Mouse (Mus musculus): ENCODE results near the gene Ttc28.
A peak's percentile ranks its signal among the peaks of the same experiment; 100 is the strongest.

Ttc28 gene

DNA sequence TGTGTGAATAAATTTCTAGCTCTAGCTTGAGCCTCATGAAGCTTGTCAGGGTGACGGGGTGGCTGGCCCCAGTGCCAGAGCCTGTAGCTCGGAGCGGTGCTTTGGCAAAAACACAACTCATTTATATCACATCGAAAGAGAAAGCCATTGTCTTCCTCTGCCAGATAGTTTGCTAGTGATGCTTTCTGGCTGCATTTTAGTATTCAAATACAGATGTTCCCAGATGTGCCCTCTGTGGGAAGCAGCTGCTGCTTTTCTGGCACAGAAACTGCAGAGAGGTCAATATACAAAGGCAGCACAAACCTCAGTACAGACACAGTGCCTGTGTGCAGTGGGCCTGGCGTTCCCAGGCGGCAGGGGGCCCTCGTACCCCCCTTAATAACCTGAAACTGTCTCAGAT, 300.0 kb downstream of the Ttc28 start:
- DNase-seq = peak; percentile 19

- DNase-seq = peak; percentile 39
Observed at GRCm38 (mm10) chr5:111180091-111181053, 300.8 kb downstream of the Ttc28 start.

DNA sequence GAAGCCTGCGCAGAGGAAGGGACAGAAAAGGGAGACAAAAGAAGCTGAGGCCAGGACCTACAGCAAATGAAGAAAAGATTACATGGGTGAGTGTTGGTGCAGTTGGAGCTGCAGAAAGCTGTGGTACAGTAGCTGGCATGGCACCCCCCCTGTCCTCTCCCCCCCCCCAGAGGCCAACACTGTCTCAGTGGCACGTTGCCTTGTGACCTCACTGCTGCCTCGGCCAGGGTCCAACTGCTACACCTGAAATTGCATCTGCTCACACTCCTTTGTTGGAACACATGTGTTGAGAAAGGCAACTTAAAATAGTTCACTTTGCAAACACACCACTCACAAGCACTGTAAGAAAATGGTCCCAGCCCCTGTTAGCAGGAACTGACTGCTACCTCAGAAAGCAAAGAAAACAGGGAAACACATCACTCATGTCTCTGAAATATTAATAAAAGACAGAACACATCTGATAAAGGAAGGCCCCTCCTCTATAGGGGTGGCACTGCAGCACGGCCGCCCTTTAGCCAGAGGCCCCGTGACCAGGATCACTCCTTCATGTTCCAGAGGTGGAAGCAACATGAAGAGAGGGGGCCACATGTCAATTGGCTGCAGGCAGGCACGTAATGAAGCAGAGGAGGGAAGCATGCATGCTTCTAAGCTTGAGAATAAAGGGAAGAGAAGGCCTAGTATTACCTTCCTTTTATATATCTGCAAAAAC, 301.8 kb downstream of the Ttc28 start:
- DNase-seq = no peak

GRCm38 (mm10) chr5:111186600-111186999, 307.0 kb downstream of the Ttc28 start:
- peak; percentile 51 for DNase-seq

GRCm38 (mm10) chr5:111191972-111192371, 312.4 kb downstream of the Ttc28 start:
- no peak for DNase-seq

DNA sequence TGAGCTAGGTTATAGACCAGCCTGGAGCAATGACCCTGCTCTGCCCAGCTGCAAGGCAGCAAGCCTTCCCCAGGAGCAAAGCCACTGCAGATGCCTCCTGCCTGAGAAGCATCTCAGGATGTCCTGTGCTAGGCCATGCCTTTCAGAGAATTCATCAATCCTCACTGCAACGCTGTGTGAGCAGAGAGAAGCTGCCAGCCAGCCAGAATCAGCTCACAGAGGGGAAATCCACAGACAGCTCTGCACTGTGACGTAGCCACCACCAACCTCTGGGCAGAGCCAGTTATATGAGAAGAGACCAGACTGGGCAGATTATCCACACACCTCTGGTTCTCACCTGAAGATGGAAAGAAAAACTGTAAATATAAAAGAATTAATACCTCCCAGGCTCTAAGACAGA, 315.2 kb downstream of the Ttc28 start:
- DNase-seq = no peak

DNA sequence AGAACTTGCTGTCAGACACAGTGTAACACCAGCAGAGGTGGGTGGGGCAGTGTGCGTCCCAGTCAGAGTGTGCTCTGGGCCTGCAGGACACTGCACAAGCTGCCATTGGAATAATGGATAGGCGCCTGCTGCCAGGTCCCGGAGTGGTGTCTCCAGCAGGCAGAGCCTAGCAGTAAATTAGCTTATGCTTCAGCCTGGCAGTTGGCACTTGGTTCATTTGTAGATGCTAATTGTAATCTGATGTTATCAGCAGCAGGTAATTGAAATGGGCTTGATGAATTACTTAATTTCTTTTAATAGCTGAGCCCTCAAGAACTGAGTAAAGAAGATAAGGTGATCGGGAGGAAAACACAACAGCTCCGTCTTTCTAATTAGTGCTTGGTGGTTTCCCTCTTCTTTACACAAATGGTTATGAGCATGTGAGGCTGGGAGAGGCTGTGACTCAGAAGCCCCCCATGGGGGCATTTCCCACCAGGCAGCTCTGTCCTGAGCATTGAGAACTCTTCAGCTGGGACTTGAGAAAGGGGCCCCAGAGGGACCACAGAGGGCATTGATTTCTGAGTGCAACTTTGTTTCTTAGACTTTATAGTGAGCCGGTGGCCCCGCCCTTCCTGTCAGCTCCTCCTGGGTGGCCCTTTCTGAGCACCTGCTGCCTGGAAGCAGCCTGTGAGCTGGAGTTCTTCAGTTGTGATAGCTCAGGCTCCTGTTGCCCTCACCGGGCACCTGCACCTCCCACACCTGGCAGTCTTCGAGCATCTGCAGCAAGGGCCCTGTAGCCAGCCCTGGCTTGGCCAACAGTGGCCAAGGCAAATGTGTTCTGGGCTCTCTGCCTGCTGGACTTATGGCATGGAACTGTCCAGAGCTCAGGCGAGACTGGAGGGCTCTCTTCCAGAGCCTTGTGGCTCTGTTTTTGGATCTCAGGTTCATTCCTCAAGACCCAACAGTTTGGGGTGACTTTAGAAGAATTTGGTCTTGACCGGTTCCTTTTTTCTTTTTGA, 316.2 kb downstream of the Ttc28 start:
- peak; percentile 25 for DNase-seq

- no peak for DNase-seq
Observed at GRCm38 (mm10) chr5:111197727-111198126, 318.1 kb downstream of the Ttc28 start.

DNA sequence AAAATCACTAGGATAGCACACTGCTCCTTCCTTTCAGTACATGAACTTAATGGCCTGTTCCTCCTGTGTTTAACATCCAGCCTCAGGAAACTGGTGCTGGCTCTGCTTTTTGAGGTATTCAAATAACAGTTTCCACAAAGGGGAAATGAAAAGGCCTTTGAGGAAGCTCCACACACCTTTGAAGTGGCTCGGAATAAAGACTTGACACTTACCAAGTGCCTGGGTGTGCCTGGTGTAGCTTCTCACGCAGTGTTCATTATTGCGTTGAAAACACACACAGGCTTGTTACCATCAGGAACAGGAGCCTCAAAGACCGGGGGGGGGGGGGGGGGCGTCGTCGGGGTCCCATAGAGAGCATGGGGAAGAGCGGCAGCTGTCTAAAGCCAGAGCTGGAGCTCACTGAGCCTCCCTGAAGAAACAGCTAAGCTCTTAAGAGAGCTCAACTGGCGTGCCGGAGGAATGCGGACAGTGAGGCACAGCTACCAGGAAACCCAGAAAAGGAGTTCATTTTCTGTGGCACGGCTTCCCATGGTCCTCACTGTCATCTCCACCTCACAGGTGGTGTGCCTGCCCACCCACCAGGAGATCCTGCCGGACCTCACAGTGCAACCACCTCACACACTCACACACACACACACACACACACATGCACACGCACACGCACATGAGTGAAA, 320.7 kb downstream of the Ttc28 start:
- no peak for DNase-seq

- DNase-seq = peak; percentile 79
Observed at GRCm38 (mm10) chr5:111200915-111201610, 321.5 kb downstream of the Ttc28 start.

DNA sequence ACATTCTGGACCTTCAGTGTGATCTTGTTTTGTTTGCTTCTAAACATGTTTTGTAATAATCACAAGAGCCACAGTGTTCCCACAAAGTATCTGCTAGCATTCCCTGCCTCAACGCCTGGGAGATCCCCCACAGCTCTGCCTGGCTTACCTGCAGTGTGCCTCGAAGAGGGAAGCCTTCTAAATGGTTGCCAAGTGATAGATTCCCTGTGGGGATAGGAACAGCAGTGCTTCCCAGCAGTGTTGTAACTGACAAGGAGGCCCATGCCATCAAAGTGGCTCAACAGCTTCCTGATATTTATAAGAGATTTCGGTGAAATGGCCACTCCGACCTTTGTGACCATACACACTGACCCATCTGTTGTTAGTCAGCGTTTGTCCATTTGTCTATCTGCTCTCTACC, 324.6 kb downstream of the Ttc28 start:
- no peak for DNase-seq

DNA sequence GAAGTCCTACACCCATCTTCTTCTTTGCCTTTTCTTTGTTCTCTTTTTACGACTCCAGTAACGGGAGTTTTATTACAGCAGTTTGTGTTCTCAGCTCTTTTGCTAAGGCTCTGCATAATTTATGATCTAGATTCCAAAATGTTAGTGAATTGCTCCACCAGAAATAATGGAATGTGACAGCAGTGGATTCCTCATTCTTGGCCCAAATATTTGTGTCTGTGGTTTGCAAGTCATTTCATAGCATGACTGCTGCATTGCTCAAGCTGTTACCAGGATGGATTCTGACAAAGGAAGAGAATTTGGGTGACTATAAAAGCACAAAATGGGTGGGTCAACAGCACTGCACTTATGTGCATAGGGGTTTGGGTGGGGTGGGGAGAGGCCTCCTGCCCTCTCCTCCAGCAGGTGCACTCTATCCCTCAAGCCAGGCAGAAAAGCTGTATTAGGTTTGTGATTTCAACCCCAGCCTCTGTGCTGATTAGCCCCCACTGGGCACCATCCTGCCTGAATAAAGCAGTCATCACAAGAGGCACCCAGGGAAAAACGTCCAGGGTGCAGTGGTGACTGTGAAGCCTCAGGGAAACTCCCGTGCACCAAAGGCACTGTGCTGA, 325.5 kb downstream of the Ttc28 start:
- DNase-seq = peak; percentile 28

DNA sequence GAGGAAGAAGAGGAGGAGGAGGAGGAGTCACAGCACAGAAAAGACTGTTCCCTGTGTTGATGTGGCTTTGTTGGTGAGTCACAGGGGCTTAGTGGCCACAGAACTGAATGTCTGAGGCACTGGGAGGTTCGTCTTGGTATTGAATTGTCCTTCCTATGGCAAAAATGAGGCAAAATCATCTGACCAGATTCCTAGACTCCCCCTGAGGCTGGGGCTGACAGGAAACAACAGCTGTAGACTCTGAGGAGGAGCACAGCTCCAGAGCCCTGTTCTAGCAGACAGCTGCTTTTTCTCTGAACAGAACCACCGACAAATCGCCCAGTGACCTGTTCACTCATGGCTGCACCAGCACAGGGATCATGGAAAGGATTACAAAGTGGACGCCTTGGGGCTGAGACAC, 326.2 kb downstream of the Ttc28 start:
- DNase-seq = peak; percentile 22

GRCm38 (mm10) chr5:111207924-111208659, 328.5 kb downstream of the Ttc28 start:
- DNase-seq = peak; percentile 90

GRCm38 (mm10) chr5:111208660-111208969, 329.0 kb downstream of the Ttc28 start:
- DNase-seq = peak; percentile 76

GRCm38 (mm10) chr5:111213935-111214450, 334.4 kb downstream of the Ttc28 start:
- DNase-seq = no peak

GRCm38 (mm10) chr5:111214890-111215289, 335.3 kb downstream of the Ttc28 start:
- DNase-seq = no peak

DNA sequence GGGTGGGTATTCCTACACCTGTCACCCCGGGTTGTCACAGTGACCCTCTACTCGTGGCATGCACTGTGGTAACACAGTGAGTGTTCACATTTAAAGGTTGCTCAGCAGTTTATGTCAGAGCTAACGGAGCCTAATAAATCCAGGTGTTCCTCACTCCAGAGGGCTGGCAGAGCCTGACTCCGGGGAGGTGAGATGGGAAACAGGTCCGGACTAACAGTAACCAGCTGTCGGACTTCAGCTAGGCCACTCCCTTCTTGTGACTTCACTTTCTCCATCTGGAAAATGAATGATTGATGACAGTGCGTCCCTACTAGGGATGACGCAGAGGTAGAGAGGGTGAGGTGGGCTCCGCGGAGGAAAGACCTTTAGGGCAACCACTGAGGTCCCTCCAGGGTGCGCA, 336.1 kb downstream of the Ttc28 start:
- no peak for DNase-seq

DNA sequence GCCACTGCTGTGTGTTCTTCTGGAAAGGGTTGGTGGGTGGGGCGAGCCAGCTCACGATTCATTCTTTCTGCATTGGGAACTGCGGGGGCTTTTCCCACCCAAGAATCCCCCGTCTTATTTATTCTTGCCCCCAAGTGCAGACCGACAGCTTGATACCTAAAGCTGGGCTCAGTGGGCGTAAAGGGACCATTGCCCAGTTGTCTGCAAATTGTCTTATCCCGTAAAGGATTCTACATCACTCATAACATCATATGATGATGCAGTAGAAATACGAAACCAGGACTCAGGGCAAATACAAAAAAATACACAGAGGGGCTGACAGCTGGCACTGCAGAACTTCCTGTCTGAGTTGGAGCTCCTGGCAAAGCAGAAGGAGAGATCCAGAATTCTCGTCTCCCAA, 336.6 kb downstream of the Ttc28 start:
- DNase-seq = no peak

DNA sequence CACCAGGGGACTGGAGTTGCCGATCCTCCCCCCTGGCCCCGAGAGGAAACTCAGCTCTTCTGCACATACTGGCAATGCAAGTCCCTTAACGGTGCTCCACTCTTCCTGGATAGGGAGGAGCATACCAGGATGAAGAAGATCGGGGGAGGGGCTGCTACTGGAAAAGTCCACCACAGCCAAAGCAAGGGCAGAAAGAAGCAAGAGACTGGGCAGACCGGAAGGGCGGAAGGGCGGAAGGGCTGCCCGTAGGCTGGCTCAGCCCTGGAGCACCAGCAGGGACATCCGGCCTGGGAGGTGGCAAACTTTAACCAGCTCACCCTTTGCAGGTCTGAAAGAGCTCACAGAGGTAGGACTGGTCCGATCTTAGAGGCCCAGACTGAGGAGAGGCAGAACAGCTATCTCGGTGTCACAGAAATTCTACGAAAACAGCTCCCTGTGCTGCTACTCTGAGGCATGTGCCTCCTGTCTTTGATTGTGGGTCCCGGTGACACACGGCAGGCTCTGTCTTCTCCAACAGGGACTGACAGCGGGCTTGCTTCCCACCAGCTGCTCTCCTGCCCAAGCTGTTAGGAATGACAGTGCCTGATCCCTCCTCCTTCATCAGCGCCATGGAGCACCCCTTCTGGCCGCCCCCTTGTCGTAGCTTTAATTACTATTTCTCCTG, 338.0 kb downstream of the Ttc28 start:
- peak; percentile 60 for DNase-seq
